Mouse (Mus musculus): Measurements from ENCODE around the gene Il27ra. TPM values are rescaled to one million over a fixed set of nuclear protein-coding genes. Genes with fewer than 3 reads are reported as not detected.

Il27ra gene
- 47.3 and 47.8 TPM in 2 replicates for total RNA-seq (2017)

DNA sequence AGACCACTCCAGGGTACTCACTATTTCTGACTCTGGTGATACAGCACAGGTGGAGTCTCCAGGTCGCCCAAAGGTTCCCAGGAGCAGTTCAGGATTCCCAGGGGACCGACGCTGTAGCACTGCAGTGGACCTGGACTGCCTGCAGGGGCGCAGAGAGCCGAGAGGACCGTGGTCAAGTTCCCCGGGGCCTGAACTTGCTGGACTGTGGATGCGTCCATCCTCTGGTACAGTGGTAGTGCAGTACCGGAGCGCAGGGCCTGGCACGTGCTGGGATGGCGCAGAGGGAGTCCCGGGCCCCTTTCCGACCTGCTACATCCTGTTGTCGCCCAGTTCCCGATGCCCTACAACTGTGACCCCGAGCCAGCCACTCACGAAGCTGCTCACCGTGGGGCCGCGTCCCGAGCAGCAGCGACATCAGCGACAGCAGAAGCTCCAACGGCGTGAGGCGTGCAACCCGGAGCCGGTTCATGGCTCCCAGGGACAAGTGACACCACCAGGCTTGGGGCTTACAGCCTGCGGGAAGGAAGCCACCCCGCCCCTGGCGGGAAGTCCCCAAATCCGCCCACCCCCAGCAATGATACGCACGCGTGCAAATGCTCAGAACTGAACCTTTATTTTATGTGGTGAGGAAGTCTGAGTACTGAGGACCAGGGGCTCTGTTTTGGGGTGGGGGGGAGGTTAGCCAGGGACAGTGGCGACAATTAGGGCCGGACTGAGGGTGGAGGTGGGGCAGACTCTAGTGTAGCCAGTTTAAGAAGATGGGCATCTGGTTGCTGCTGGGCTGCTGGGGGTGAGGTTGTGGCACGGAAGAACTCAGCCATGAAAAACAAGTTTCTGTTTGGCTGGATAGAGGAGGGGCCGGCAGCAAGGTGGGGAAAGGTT lies at the start of gene Il27ra:
Il27ra (minus strand) TSS at position 524 of the 882 bp plus-strand sequence.
- peak; percentile 63 for ATAC-seq (ENCODE audit: extremely low read depth, insufficient number of reproducible peaks, low FRiP score, poor library complexity, severe bottlenecking)

DNA sequence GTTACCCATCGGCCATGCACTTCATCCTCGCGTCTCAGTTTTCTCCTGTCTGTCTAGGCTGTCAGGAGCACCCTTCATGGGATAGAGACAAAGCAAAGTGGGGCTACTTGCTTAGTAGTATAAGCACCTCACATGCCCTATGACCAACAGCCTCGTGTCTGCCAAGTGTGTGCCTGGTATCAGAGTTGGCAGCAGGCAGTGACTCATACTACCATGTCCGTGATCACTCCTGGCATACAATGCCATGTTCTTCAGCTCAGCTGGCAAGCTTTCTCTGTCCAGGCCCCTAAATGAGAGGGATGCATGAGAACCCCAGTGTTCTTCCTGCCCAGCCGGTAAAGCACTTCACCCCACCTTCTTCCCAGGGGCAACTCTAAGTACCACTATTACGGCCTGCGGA lies 48.2 kb upstream of the Il27ra start:
- no peak for ATAC-seq (ENCODE audit: extremely low read depth, insufficient number of reproducible peaks, low FRiP score, poor library complexity, severe bottlenecking)

DNA sequence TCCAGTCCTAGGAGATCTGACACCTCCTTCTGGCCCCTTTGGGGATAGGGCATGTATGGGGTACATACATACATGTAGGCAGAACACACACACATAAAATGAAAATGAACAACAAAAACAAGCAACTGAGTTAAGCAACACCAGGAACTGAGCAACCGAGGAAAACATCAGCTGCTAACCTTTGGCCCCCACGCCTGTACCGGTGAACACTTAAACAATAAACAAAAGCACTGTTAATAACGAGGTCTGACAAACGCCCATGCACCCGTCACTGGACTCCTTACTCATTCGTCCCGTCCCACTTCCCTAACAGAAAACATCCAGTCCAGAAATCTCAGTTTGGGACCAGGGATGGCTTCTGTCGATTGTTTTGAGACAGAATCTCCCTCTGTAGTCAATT lies 46.9 kb upstream of the Il27ra start:
- ATAC-seq (ENCODE audit: extremely low read depth, insufficient number of reproducible peaks, low FRiP score, poor library complexity, severe bottlenecking), result no peak

DNA sequence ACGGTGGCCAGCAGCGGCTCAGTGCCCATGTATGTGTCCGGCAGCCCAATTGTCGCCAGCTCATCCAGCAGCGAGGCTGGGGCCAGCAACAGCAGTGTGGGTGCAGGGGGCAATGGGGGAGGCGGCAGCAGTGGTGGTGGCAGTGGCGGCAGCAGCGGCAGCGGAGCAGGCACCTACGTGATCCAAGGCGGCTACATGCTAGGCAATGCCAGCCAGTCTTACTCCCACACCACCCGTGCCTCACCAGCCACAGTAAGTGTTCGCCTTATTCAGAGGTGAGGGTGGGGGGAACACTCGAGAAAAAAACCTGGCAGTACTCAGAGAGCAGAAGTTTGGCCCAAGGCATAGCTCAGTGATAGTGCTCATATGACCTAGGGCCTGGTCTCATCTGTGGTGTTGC lies 45.4 kb upstream of the Il27ra start:
- ATAC-seq (ENCODE audit: extremely low read depth, insufficient number of reproducible peaks, low FRiP score, poor library complexity, severe bottlenecking), result no peak

DNA sequence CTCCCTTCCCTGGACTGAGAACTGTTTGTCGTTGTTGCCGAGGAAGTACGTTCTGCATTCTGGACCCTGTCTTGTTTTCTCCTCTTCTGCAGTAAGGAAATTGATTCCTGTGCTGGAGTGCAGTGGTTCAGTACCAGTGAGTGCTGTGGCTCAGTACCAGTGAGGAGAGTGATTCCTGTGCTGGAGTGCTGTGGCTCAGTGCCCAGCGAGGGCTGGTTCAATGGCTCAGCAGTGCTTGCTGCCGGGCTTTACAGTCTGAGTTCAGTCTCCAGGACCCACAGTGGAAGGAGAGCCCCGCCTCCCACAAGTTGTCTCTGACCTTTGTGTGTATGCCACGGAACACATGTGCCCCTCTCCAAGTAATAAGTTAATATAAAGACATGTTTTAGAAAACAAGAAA lies 44.8 kb upstream of the Il27ra start:
- ATAC-seq (ENCODE audit: extremely low read depth, insufficient number of reproducible peaks, low FRiP score, poor library complexity, severe bottlenecking), result no peak

DNA sequence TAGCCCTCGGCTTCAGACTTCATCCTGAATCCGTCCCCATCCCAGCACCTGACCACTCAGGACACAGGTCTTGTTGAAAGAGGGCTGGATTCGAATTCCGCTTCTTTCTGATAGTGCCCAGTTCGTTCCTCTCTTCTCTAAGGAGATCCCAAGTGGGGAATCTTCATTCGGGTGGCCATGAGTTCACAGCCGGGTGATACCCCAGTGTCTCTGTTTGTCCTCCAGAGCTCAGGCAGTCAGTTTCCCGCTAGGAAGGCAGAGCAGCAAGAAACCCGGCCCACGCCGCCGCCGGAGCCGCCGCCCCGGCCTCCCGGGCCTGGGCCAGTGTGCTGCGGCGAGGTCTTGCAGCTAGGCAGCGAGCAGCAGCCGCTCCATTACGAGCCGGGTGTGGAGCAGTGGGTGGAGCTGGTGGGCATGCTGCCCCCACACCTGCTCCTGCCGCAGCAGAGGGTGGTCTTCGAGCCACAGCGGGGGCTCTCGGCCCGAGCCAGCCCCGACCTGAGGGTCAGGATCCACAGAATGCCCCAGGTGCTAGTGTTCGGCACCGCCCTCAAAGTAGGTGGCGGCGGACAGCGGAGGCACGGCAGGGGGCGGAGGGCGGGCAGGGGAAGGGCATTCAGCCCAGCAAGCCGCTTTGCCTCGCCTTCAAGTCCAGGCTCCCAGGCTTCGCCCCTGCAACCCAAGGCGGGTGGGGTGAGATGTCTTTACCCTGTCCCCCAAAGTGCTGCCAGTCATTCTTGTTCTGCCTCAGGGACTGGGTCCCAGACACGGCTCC lies 42.1 kb upstream of the Il27ra start:
- no peak for ATAC-seq (ENCODE audit: extremely low read depth, insufficient number of reproducible peaks, low FRiP score, poor library complexity, severe bottlenecking)

DNA sequence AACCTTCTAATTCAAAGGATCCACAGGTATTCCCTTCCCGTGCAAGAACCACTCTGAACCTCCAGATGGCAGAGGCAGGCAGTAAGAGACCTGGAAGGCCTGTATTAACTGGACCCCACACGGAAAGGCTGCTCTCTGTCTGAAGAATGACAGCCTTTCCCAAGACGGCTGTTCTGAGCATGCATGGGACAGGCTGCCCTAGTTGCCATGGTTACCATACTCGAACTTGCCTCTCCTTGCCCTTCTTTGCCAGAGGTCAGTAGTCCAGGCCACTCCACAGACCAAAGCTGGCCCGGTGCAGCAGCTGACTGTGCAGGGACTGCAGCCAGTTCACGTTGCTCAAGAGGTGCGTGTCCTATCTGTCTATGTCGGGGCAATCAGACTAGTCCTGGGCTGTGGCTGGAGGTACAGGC lies 41.4 kb upstream of the Il27ra start:
- no peak for ATAC-seq (ENCODE audit: extremely low read depth, insufficient number of reproducible peaks, low FRiP score, poor library complexity, severe bottlenecking)

DNA sequence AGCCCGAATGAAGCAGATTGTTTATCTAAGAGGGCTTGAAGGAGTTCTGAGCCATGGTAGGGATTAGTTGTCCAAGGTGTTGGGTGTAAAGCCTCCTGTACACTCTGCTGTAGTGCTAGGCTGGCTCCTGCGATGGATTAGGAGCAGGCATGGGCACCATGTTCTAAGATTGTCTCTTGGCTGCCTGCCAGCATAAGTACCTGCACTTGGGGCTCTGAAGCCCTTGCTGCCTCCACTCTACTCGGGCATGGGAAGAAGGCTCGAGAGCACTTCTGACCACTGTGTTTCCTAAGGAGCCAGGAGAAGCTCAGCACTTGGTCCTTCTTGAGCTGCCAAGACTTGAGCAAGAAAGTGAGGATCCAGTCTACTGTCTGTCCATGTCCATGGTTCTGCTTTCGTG lies 36.8 kb upstream of the Il27ra start:
- ATAC-seq (ENCODE audit: extremely low read depth, insufficient number of reproducible peaks, low FRiP score, poor library complexity, severe bottlenecking), result no peak

DNA sequence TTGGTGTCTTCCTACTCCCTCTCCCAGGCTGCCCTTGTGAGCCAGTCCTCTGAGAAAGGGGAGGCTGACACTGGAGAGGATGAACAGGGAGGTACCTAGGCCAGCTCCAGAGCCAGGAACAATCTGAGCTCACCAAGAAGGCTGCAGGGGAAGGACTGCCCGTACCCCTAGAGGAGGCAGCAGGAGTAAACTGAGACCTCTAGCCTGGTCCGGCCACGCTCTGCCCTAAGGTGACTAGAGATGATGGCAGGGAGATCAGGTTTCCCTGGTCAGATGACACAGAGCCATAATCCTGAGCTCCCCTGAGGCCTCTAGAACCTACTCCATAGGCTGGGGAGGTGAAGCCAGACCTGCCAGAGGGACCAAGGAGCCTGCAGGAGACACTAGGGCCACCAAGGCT lies 34.5 kb upstream of the Il27ra start:
- no peak for ATAC-seq (ENCODE audit: extremely low read depth, insufficient number of reproducible peaks, low FRiP score, poor library complexity, severe bottlenecking)

DNA sequence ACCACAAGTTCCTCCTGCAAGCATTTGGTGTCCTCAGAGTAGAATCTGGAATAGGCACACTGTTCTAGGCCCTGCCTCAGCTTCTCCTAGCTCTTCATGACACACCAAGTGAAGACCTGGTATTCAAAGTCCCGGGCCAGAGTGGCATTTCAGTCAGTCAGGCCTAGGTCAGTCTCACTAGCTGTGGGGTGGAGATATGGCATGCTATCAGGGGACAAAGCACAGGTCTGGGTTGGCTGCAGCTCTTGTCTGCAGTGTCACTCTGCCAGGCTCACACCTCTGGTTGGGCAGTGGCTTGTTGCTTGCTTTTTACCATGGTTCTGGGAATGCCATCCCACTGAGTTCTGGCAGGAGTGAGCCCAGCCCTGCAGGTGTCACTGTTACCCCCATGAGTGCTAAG lies 34.0 kb upstream of the Il27ra start:
- no peak for ATAC-seq (ENCODE audit: extremely low read depth, insufficient number of reproducible peaks, low FRiP score, poor library complexity, severe bottlenecking)

DNA sequence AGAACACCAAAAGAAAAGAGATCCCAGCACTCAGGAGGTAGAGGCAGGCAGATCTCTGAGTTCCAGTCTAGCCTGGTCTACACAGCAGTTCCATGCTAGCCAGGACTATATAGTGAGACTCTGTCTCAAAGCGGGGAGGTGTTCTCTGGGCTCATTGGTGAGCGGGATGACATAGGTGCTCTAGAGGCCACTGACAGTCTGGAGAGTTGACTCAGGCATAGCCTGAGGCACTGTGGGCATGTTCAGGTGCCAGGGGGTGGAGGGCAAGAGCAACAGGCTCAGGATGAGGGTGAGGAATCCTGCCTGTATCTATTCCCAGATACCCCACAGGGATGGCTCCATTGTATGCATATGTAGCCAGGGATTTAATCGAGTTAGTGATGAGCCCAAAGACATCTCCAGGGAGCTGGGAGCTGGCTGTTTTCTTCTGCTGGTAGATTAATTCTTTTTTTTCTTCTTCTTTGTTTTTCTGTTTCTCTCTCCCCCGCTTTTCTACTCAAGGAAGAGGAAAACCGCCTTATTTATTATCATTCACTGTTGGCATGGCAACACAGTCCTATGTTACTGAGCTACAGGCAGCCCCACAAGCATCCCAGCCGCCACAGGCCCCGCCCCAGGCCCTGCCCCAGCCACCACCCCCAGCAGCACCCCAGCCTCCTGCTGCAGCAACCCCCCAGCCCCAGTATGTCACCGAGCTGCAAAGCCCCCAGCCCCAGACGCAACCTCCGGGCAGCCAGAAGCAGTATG lies 31.0 kb upstream of the Il27ra start:
- ATAC-seq (ENCODE audit: extremely low read depth, insufficient number of reproducible peaks, low FRiP score, poor library complexity, severe bottlenecking), result no peak

DNA sequence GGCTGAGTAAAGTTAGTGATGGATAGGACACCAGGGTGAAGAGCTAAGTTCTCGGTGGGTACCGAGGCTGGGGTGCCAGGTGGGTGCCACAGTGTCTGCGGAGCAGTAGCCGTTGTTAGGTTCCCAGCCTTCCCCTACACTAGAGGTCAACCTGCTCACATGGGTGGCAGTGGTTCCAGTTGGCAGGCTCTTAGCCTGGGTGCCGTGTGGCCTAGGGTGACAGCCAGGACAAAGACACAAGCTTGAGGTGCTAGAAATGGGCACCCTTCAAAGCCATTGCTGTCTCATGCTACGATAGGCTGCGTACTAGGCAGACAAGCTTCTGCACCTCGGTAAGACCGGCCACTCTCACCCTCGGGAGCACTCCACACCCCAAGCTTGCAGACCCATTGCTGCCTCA lies 29.9 kb upstream of the Il27ra start:
- ATAC-seq (ENCODE audit: extremely low read depth, insufficient number of reproducible peaks, low FRiP score, poor library complexity, severe bottlenecking), result no peak

DNA sequence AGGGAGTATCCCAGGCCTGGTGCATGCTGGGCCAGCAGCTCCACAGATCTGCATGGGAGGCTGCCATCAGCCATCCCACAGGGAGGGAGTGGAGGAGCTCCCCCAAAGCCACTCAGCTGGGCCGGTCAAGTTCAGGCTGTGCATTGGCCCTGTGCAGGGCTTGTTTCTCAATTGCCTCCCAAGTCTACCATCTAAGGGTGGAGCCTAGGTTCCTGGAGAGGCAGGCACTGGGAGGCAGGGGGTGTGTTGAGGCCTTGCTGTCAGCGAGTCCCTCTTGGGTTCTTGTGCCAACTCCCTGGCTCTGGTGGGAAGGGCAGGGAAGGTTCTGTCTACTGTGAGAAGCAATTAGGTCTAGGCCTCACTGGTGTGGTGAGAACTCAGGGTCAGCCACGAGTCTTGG lies 29.5 kb upstream of the Il27ra start:
- no peak for ATAC-seq (ENCODE audit: extremely low read depth, insufficient number of reproducible peaks, low FRiP score, poor library complexity, severe bottlenecking)

DNA sequence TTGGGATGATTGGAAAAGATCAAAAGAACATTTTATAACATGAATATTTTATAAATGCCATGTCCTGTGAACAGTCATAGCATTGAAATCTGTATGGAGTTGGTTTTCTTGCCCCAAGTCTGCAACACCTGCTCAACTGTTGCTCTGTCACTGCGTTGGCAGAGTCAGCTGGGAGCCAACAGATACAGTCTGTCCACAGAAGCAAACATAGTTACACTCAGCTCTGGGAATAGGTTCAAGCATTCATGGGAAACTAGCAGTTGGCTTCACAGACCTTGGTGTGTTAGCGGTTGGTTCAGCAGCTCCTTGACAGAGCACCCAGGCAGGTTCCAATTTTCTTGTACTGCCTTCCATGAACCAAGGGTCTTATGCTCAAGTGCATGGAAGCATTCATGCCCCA lies 28.3 kb upstream of the Il27ra start:
- no peak for ATAC-seq (ENCODE audit: extremely low read depth, insufficient number of reproducible peaks, low FRiP score, poor library complexity, severe bottlenecking)

DNA sequence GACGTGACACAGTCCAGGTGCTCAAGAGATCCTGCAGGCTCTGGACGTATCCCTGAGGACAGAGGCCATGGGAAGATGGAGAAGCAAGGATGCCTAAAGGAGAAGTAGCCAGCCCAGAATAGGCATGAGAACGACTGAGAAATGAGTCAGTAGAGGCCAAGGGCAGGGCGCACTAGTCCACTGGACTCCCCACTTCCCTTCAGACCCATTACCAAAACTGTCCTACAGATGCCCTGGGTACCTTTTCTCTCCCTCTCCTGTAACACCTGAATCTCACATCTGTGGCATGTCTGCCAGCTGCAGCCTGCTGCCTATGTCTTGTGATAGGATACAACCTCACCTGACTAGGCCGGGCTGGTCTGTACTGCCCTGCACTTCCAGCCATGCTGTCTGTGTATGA lies 27.9 kb upstream of the Il27ra start:
- no peak for ATAC-seq (ENCODE audit: extremely low read depth, insufficient number of reproducible peaks, low FRiP score, poor library complexity, severe bottlenecking)

DNA sequence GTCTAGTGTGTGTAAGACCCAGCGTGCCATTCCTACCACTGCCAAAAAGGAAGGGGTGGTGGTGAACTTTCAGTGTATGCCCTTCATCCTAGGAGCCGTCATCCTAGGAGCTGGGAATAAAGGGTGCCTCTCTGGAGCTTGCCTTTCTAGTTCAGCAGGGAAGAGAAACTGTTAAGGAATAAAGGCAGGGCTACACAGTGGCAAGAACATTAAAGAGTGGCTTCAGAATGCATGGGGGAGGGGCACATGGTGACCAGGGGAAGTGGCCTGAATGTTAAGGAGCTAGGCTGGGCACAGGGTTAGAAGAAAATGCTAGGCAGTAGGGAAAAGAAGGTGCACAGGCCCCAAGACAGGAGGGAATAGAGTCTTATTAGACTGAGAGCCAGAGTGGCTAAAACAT lies 27.4 kb upstream of the Il27ra start:
- no peak for ATAC-seq (ENCODE audit: extremely low read depth, insufficient number of reproducible peaks, low FRiP score, poor library complexity, severe bottlenecking)

DNA sequence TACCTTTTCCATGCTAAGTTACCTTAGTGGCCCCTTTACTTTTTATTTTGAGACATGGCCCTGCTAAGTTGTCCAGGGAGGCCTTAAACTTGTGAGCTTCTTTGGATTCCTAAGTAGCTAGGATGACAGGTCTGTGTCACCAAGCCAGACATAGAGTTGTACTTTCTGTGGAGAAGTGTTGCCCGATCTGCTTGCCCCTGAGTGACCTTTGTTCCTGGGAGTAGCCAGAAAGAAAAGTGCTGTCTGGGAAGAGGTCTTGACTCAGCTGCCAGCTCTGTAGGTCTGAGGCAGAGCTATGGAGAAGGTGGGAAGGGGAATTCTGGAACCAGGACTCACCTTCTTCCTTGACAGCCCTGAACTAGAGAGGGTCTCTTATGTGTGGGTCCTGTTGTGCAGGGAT lies 26.8 kb upstream of the Il27ra start:
- ATAC-seq (ENCODE audit: extremely low read depth, insufficient number of reproducible peaks, low FRiP score, poor library complexity, severe bottlenecking), result no peak

DNA sequence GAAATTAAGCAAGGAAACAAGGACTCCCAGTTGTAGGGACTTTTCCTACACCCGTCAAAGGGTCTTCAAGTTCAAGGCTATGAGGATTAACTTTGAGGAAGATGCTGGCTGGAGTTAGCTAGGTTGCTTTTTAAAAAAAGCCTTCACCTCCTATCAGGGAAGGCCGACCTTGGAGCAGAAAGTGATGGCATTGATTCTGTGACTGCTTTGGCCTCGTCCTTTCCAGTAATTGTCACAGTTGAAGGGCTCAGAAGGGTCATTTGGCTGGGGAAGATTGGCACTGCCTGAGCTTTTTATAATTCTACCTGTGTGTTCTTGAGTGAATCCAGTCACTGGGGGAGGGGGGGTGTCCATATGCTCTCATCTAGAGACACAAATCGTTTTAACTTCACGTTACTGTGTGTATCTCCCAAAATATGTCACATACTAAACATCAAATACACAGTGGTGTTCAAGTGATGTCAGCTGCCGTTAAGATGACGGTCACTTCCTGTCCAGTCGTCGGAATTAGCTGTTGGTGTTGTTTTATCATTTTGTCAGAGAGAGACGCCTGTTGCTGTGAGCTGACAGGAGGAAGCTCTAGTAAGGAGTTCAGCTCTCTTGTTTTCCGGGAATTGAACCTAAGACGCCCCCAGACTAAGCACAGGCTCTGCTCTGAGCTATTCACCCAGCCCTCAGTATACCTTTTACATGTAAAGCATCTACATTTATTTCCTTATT lies 26.1 kb upstream of the Il27ra start:
- no peak for ATAC-seq (ENCODE audit: extremely low read depth, insufficient number of reproducible peaks, low FRiP score, poor library complexity, severe bottlenecking)

DNA sequence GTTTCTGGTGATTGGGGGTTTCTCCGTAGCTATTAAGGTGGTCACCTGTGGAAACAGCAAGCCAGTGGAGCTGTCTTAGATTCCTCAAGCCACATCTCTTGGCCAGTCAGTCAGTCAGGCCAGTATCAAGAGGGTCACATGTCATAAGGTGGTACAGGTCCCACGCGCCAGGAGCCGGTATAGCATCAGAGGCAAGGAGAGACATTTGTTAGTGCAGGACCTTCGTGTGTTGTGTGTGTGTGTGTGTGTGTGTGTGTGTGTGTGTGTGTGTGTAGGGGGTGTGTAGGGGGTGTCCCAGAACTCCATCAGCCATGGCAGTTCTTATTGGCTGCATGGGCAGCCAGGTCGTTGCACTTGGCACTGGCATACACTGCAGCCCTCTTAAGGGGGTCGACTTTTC lies 25.5 kb upstream of the Il27ra start:
- no peak for ATAC-seq (ENCODE audit: extremely low read depth, insufficient number of reproducible peaks, low FRiP score, poor library complexity, severe bottlenecking)
